Mouse (Mus musculus): ENCODE data around the gene Xpa. TPM values are rescaled to one million over a fixed set of nuclear protein-coding genes. Genes with fewer than 3 reads are reported as not detected.
"Not testable (repeated sequence)": the region's sequence is repeated elsewhere in the genome, so short reads cannot be mapped to it uniquely, and the experiment has no call there.

Gene Xpa
- polyA plus RNA-seq, 1 experiment from 2014 or later: 17.0 TPM

DNA sequence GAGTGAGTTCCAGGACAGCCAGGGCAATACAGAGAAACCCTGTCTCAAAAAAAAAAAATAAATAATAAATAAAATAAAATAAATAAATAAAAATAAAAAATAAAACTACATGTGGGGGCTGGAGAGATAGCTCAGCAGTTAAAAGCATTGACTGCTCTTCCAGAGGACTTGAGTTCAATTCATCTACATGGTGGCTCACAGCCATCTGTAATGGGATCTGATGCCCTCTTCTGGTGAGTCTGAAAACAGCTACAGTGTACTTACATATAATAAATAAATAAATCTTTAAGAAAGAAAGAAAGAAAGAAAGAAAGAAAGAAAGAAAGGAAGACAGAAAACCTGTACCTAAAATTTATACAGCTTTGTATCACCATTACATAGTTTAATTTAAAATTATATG is 4.1 kb downstream of the Xpa start:
- not testable (repeated sequence) for H3K27me3 ChIP-seq (replicated peaks; ENCODE audit: control insufficient read depth, insufficient read depth, low read length); H3K36me3 ChIP-seq (ENCODE audit: control insufficient read depth, insufficient read depth, low read length); H3K9ac ChIP-seq (ENCODE audit: low read depth, low read length); H3K9me3 ChIP-seq (ENCODE audit: control insufficient read depth, low read length); H3K27ac ChIP-seq (ENCODE audit: low read length); H3K4me2 ChIP-seq (ENCODE audit: low read depth, low read length); H3K4me3 ChIP-seq (ENCODE audit: low read length); H3K4me1 ChIP-seq (ENCODE audit: control insufficient read depth, insufficient read depth, low read length); ATAC-seq

DNA sequence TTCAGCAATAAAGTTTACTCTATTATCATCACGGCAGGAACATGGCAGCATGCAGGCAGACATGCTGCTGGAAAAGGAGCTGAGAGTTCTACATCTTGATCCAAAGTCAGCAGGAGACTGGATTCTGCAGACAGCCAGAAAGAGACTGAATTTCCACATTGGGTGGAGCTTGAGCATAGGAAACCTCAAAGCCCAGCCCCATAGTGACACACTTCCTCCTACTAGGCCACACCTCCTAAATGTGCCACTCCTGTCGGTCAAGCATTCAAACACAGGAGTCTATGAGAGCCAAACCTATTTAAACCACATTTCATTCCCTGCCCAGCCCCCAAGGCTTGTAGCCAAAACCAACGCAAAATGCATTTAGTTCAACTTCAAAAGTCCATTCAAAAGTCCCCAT is 9.6 kb downstream of the Xpa start:
- no peak for ATAC-seq
- WGBS: 76% methylated on average over 3 of the region's 3 CpGs
- H3K36me3 ChIP-seq (ENCODE audit: control insufficient read depth, insufficient read depth, low read length): peaks cover 10% of the 10 kb centered on the region

GRCm38 (mm10) chr4:46185890-46186289 is 10.2 kb downstream of the Xpa start:
- Histone ChIP-seq H3K4me3 (ENCODE audit: low read length) (no peak overlapping the region), H3K27me3 (replicated peaks; ENCODE audit: control insufficient read depth, insufficient read depth, low read length) (no peaks in the 10 kb centered on the region), H3K9me3 (ENCODE audit: control insufficient read depth, low read length) (no peaks in the 10 kb centered on the region), H3K4me1 (ENCODE audit: control insufficient read depth, insufficient read depth, low read length) (no peaks in the 10 kb centered on the region), H3K36me3 (ENCODE audit: control insufficient read depth, insufficient read depth, low read length) (peaks cover 10% of the 10 kb centered on the region), H3K4me2 (ENCODE audit: low read depth, low read length) (no peak overlapping the region), H3K9ac (ENCODE audit: low read depth, low read length) (no peak overlapping the region), H3K27ac (ENCODE audit: low read length) (no peak overlapping the region)
- ATAC-seq: no peak
- 76% methylated on average over 9 of the region's 9 CpGs for WGBS

More for the DNA sequence above, 9.6 kb downstream of the Xpa start:
- no peaks in the 10 kb centered on the region for H3K9me3 ChIP-seq (ENCODE audit: control insufficient read depth, low read length)
- no peak overlapping the region for H3K9ac ChIP-seq (ENCODE audit: low read depth, low read length)
- no peaks in the 10 kb centered on the region for H3K4me1 ChIP-seq (ENCODE audit: control insufficient read depth, insufficient read depth, low read length)
- H3K4me2 ChIP-seq (ENCODE audit: low read depth, low read length): no peak overlapping the region
- H3K27me3 ChIP-seq (replicated peaks; ENCODE audit: control insufficient read depth, insufficient read depth, low read length): no peaks in the 10 kb centered on the region
- H3K27ac ChIP-seq (ENCODE audit: low read length): no peak overlapping the region
- no peak overlapping the region for H3K4me3 ChIP-seq (ENCODE audit: low read length)

DNA sequence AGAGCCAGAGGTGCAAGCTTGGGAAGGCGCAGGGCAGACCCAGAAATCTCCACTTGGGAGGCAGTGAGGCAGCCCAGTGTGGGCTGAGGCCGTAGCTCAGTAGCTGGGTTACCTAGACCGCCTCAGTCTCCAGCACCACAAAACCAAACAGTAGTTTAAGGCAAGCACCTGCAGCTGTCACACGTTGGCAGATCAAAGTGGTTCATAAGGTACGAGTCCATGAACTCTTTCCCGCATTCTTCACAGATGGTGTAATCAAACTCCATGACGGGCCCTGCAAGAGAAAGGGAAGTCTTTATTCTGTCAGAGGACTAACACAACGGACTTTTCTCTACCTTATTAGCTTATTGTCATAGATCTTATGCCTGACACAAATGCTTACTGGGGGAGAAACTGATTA is 10.7 kb downstream of the Xpa start:
- WGBS: 69% methylated on average over 8 of the region's 8 CpGs
- no peak overlapping the region for H3K9ac ChIP-seq (ENCODE audit: low read depth, low read length)
- no peak overlapping the region for H3K4me2 ChIP-seq (ENCODE audit: low read depth, low read length)
- H3K4me1 ChIP-seq (ENCODE audit: control insufficient read depth, insufficient read depth, low read length): no peaks in the 10 kb centered on the region
- H3K4me3 ChIP-seq (ENCODE audit: low read length): no peak overlapping the region
- ATAC-seq: no peak
- no peaks in the 10 kb centered on the region for H3K9me3 ChIP-seq (ENCODE audit: control insufficient read depth, low read length)
- H3K36me3 ChIP-seq (ENCODE audit: control insufficient read depth, insufficient read depth, low read length): peaks cover 10% of the 10 kb centered on the region
- no peak overlapping the region for H3K27ac ChIP-seq (ENCODE audit: low read length)
- no peaks in the 10 kb centered on the region for H3K27me3 ChIP-seq (replicated peaks; ENCODE audit: control insufficient read depth, insufficient read depth, low read length)

- H3K4me1 ChIP-seq (ENCODE audit: control insufficient read depth, insufficient read depth, low read length): no peaks in the 10 kb centered on the region
- no peak overlapping the region for H3K9ac ChIP-seq (ENCODE audit: low read depth, low read length)
- no peaks in the 10 kb centered on the region for H3K9me3 ChIP-seq (ENCODE audit: control insufficient read depth, low read length)
- no peak overlapping the region for H3K27ac ChIP-seq (ENCODE audit: low read length)
- H3K4me2 ChIP-seq (ENCODE audit: low read depth, low read length): no peak overlapping the region
- WGBS: 80% methylated on average over 7 of the region's 7 CpGs
- no peaks in the 10 kb centered on the region for H3K27me3 ChIP-seq (replicated peaks; ENCODE audit: control insufficient read depth, insufficient read depth, low read length)
- peaks cover 14% of the 10 kb centered on the region for H3K36me3 ChIP-seq (ENCODE audit: control insufficient read depth, insufficient read depth, low read length)
- ATAC-seq: no peak
- H3K4me3 ChIP-seq (ENCODE audit: low read length): no peak overlapping the region
Observed at GRCm38 (mm10) chr4:46182181-46182580, 13.9 kb downstream of the Xpa start.

DNA sequence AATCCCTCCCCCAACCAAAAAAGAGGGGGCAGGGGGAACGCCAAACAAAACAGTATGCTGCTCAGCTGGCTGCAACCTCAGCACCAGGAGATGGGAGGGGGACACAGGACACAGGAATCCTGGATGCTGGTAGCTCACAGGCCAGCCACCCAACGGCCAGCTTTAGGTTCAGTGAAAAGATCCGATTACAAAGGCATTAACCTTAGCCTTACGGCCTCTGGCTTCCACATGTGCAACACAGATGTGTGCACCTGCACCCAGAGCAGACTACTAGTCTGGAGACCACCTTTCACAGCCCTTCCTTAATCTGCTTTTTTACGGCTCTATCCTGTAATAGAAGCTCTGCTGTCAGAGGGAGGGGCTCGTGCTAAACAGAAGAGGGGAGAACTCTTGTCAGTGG is 14.9 kb downstream of the Xpa start:
- Histone ChIP-seq H3K9me3 (ENCODE audit: control insufficient read depth, low read length) (no peaks in the 10 kb centered on the region), H3K4me3 (ENCODE audit: low read length) (no peak overlapping the region), H3K27ac (ENCODE audit: low read length) (no peak overlapping the region), H3K36me3 (ENCODE audit: control insufficient read depth, insufficient read depth, low read length) (peaks cover 11% of the 10 kb centered on the region), H3K27me3 (replicated peaks; ENCODE audit: control insufficient read depth, insufficient read depth, low read length) (no peaks in the 10 kb centered on the region), H3K4me1 (ENCODE audit: control insufficient read depth, insufficient read depth, low read length) (no peaks in the 10 kb centered on the region), H3K4me2 (ENCODE audit: low read depth, low read length) (no peak overlapping the region), H3K9ac (ENCODE audit: low read depth, low read length) (no peak overlapping the region)
- ATAC-seq: no peak
- WGBS: 56% methylated on average over 6 of the region's 6 CpGs

GRCm38 (mm10) chr4:46177496-46177895 is 18.6 kb downstream of the Xpa start:
- no peak for ATAC-seq
- WGBS: 85% methylated on average over 7 of the region's 7 CpGs

DNA sequence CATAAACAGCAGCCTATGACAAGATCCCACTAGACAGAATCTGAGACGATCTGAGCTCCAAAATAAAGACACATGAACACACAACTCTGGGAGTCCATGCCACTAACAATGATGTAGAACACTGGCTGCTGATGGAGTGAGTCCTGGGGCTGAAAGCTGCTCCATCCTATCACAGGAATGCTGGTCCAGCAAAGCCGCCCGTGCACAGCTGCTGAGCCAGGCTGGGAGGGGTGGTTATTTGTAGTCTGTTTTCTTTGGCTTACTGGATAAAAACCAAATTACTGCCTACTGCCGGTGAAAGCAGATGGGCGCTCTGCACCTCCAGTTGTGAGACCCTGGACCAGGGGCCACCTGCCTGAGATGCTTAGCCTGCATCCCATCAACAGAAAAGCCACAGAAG is 19.1 kb downstream of the Xpa start:
- 77% methylated on average over 5 of the region's 5 CpGs for WGBS
- Histone ChIP-seq H3K9ac (ENCODE audit: low read depth, low read length) (no peak overlapping the region), H3K4me2 (ENCODE audit: low read depth, low read length) (no peak overlapping the region), H3K36me3 (ENCODE audit: control insufficient read depth, insufficient read depth, low read length) (peaks cover 35% of the 10 kb centered on the region), H3K4me3 (ENCODE audit: low read length) (no peak overlapping the region), H3K9me3 (ENCODE audit: control insufficient read depth, low read length) (no peaks in the 10 kb centered on the region), H3K27ac (ENCODE audit: low read length) (no peak overlapping the region), H3K4me1 (ENCODE audit: control insufficient read depth, insufficient read depth, low read length) (no peaks in the 10 kb centered on the region), H3K27me3 (replicated peaks; ENCODE audit: control insufficient read depth, insufficient read depth, low read length) (no peaks in the 10 kb centered on the region)
- no peak for ATAC-seq

More at GRCm38 (mm10) chr4:46177496-46177895, 18.6 kb downstream of the Xpa start:
- Histone ChIP-seq H3K4me2 (ENCODE audit: low read depth, low read length) (no peak overlapping the region), H3K27me3 (replicated peaks; ENCODE audit: control insufficient read depth, insufficient read depth, low read length) (no peaks in the 10 kb centered on the region), H3K36me3 (ENCODE audit: control insufficient read depth, insufficient read depth, low read length) (peaks cover 37% of the 10 kb centered on the region), H3K9ac (ENCODE audit: low read depth, low read length) (no peak overlapping the region), H3K27ac (ENCODE audit: low read length) (no peak overlapping the region), H3K4me3 (ENCODE audit: low read length) (no peak overlapping the region), H3K4me1 (ENCODE audit: control insufficient read depth, insufficient read depth, low read length) (no peaks in the 10 kb centered on the region), H3K9me3 (ENCODE audit: control insufficient read depth, low read length) (no peaks in the 10 kb centered on the region)

DNA sequence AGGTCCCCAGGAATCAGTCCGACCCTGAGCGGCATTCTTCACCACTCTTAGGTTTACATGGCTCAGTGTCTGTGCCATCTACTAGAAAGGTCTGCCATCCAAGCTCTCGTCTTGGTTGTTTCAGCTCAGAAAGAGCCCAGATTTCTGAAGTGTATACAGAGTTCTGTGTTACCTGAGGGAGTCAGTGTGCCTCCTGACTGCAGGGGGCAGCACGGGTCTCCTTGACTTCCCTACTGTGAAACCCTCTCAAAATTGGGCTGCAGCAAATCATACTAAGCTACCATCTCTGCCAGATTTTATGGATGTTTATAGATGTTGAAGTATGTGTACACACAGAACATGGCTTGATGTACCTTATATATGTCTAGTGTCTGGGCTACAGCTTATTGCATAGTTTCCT is 19.8 kb downstream of the Xpa start:
- Histone ChIP-seq H3K4me2 (ENCODE audit: low read depth, low read length) (no peak overlapping the region), H3K27me3 (replicated peaks; ENCODE audit: control insufficient read depth, insufficient read depth, low read length) (no peaks in the 10 kb centered on the region), H3K9ac (ENCODE audit: low read depth, low read length) (no peak overlapping the region), H3K9me3 (ENCODE audit: control insufficient read depth, low read length) (no peaks in the 10 kb centered on the region), H3K4me3 (ENCODE audit: low read length) (no peak overlapping the region), H3K36me3 (ENCODE audit: control insufficient read depth, insufficient read depth, low read length) (peaks cover 38% of the 10 kb centered on the region), H3K27ac (ENCODE audit: low read length) (no peak overlapping the region), H3K4me1 (ENCODE audit: control insufficient read depth, insufficient read depth, low read length) (no peaks in the 10 kb centered on the region)
- no peak for ATAC-seq
- 74% methylated on average over 4 of the region's 4 CpGs for WGBS

DNA sequence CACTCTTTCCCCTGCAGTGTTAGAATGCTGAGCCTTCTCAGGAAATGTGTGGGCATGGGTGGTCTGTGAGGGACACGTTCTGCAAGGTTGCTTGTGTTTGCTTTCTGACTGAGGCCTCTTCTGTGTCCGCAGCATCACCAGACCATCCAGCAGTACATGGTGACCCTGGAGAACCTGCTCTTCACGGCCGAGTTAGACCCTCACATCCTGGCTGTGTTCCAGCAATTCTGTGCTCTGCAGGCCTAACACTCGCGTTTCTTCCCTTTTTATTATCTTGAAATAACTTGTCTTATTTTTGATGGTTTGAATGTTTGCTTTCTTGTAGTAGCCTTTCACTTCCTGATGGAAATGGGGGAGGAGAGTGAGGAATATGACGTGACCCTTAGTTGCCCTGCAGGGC is 24.4 kb downstream of the Xpa start:
- Histone ChIP-seq H3K4me2 (ENCODE audit: low read depth, low read length) (no peak overlapping the region), H3K4me1 (ENCODE audit: control insufficient read depth, insufficient read depth, low read length) (no peaks in the 10 kb centered on the region), H3K9ac (ENCODE audit: low read depth, low read length) (no peak overlapping the region), H3K27me3 (replicated peaks; ENCODE audit: control insufficient read depth, insufficient read depth, low read length) (no peaks in the 10 kb centered on the region), H3K36me3 (ENCODE audit: control insufficient read depth, insufficient read depth, low read length) (peaks cover 53% of the 10 kb centered on the region), H3K4me3 (ENCODE audit: low read length) (no peak overlapping the region), H3K27ac (ENCODE audit: low read length) (no peak overlapping the region), H3K9me3 (ENCODE audit: control insufficient read depth, low read length) (no peaks in the 10 kb centered on the region)
- ATAC-seq: no peak
- 68% methylated on average over 7 of the region's 7 CpGs for WGBS
